Mouse (Mus musculus) heart, embryonic 11.5 days (tissue): ENCODE results near the gene Trim44. TPM values are rescaled to one million over a fixed set of nuclear protein-coding genes. Genes with fewer than 3 reads are reported as not detected.

Experiments
- ATAC-seq: fragments of 200-750 bp; cut with Nextera tagmentation; replicated peaks from 2 replicates; pipeline ENCODE4 v1.8.0; 2017; ENCODE audit warnings: moderate library complexity; ENCODE audit not compliant: insufficient number of reproducible peaks, low FRiP score, low TSS enrichment
- H3K27ac ChIP-seq: fragments of 300-500 bp; sonication (generic); 2 replicates; pipeline ENCODE4 v1.5.1; 2014; ENCODE audit warnings: mild to moderate bottlenecking, low read depth, low read length
- H3K27me3 ChIP-seq: fragments of 300-500 bp; sonication (generic); 2 replicates; pipeline ENCODE4 v1.6.1; 2014; ENCODE audit warnings: mild to moderate bottlenecking, low read length, mixed read lengths; ENCODE audit not compliant: control insufficient read depth, insufficient read depth
- H3K36me3 ChIP-seq: fragments of 300-500 bp; sonication (generic); 2 replicates; pipeline ENCODE4 v1.6.1; 2014; ENCODE audit warnings: mild to moderate bottlenecking, low read length, moderate library complexity, mixed read lengths; ENCODE audit not compliant: control insufficient read depth, insufficient read depth
- H3K4me1 ChIP-seq: fragments of 300-500 bp; sonication (generic); 2 replicates; pipeline ENCODE4 v1.6.1; 2014; ENCODE audit warnings: low read length; ENCODE audit not compliant: control insufficient read depth, insufficient read depth
- H3K4me2 ChIP-seq: fragments of 300-500 bp; sonication (generic); 2 replicates; pipeline ENCODE4 v1.6.1; 2014; ENCODE audit warnings: mild to moderate bottlenecking, moderate library complexity
- H3K4me3 ChIP-seq: fragments of 300-500 bp; sonication (generic); 2 replicates; pipeline ENCODE4 v1.5.1; 2014; ENCODE audit warnings: low read depth, low read length
- H3K9ac ChIP-seq: fragments of 300-500 bp; sonication (generic); 2 replicates; pipeline ENCODE4 v1.6.1; 2014; ENCODE audit warnings: mild to moderate bottlenecking, low read depth, low read length, moderate library complexity
- H3K9me3 ChIP-seq: fragments of 300-500 bp; sonication (generic); replicated peaks from 2 replicates; pipeline ENCODE4 v1.6.1; 2016; ENCODE audit warnings: low read length; ENCODE audit not compliant: control insufficient read depth
- WGBS: fragments of 180-500 bp; shearing (Covaris S2); extraction: QIAGEN DNeasy Blood & Tissue Kit; methylation state at CpG from one replicate; pipeline ENCODE4 v1.1.7; 2014; ENCODE audit not compliant: insufficient replicate concordance; 5-methylcytosine and 5-hydroxymethylcytosine counted together
- polyA plus RNA-seq: library from polyadenylated mRNA; unstranded; fragments of >200 nt; fragmentation: Nextera tagmentation; extraction: Ambion mirVana; gene quantifications from 2 replicates; pipeline ENCODE4 v1.2.1, GENCODE M21; 2014

Trim44 gene
- polyA plus RNA-seq: 29.7 and 30.7 TPM in 2 replicates

DNA sequence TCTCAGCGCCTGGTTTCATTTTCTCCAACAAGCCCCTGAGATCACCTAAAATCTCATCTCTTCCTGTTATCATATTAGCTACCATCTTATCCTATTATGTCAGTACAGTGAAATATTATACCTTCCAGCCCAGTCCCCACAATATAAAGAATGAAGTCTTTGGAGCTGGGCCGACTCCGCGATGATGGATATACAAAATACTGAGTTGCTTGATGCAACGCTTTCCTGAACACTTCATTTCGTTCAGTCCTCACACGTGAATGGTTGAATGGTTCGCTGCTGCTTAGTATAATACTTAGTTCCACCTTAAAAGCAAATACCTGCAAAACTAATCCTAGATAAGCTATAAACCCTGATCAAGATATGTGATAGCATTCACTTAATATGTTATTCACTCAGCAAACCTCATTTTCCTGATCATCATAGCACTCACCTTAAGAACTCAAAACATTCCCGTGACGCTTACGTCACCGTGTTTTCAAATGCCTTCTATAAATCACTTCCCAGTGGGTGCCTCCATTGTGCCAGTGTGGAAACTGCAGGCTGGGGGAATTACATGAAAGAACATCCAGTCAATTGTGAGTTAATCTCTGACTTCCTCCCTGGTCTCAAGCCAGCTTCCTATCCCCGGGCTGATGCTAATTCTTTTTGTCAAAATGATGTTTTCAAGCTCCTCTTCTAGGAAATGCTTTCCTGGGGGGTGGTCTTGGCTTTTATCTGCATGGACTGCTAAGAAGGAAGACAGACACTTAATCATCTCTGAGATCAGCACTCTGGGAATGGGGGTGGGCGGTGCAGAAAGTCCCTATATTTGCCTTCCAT lies at the start of gene Trim44:
Trim44 (minus strand) TSS at position 466 of the 822 bp plus-strand sequence.
- no peak within 1 kb of the TSS for H3K4me3 ChIP-seq
- H3K9ac ChIP-seq: no peak within 1 kb of the TSS
- peak within 1 kb of the TSS; percentile 14 for H3K4me2 ChIP-seq
- WGBS: 41% methylated on average over 14 of the region's 14 CpGs
- no peaks in the 10 kb centered on the region for H3K36me3 ChIP-seq
- no peaks in the 10 kb centered on the region for H3K9me3 ChIP-seq
- H3K27me3 ChIP-seq: no peaks in the 10 kb centered on the region
- peaks cover 8% of the 10 kb centered on the region; the same call in 1 of the 2 replicates for H3K4me1 ChIP-seq
- no peak for ATAC-seq
- H3K27ac ChIP-seq: no peak within 1 kb of the TSS

DNA sequence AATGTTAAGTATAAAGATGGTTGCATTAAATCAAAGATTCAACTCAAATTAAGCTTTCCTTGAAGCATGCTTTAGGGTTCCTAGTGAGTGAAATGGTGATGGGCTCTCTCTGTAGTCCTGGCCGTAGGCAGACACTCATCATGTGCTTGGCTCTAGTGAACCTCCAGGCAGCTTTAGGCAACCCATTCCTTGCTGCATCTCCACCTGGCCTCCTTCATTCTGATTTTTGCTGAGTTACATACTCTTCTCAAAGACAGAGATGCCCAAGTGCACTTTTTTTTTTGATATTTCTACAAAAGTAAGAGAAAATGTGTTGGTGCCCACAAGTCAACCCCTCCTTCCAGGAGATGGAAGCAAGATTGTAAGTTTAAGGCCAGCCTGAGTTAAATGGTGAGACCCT lies 47.5 kb upstream of the Trim44 start:
- WGBS: 80% methylated on average over 1 of the region's 1 CpGs
- no peak overlapping the region for H3K9ac ChIP-seq
- H3K27ac ChIP-seq: no peak overlapping the region
- H3K9me3 ChIP-seq: no peaks in the 10 kb centered on the region
- no peak for ATAC-seq
- peaks cover 5% of the 10 kb centered on the region; the same call in 1 of the 2 replicates for H3K4me1 ChIP-seq
- no peaks in the 10 kb centered on the region for H3K36me3 ChIP-seq
- peaks cover 31% of the 10 kb centered on the region for H3K27me3 ChIP-seq
- H3K4me3 ChIP-seq: no peak overlapping the region
- H3K4me2 ChIP-seq: no peak overlapping the region

DNA sequence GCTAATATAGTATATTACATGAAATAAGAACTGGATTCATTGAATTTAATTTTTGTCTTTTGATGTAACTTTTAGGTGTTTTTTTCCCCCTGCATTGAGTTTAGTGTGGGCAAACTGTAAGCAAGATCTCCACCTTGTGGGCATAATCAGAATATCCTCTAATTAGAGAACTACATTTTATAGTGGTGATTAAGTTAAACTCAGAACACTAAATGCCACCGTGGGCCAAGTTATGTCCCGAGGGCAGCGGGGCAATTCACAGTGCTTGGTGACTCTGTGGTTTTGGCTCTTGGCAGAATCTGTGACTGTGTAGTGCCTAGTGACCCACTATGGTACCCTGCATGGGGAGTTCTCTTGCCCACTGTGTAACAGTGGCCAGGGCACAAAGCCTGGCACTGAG lies 45.8 kb upstream of the Trim44 start:
- Histone ChIP-seq H3K4me3 (no peak overlapping the region), H3K27ac (no peak overlapping the region), H3K9me3 (no peaks in the 10 kb centered on the region), H3K4me1 (peaks cover 5% of the 10 kb centered on the region; the same call in 1 of the 2 replicates), H3K36me3 (no peaks in the 10 kb centered on the region), H3K27me3 (peaks cover 23% of the 10 kb centered on the region), H3K9ac (no peak overlapping the region), H3K4me2 (no peak overlapping the region)
- 52% methylated on average over 3 of the region's 3 CpGs for WGBS
- no peak for ATAC-seq

GRCm38 (mm10) chr2:102451671-102452549 lies 44.3 kb upstream of the Trim44 start, which contains the start of gene Fjx1:
Gene Fjx1 (minus strand): TSS chr2:102452499.
- ATAC-seq: peak; percentile 60
- Histone ChIP-seq H3K9me3 (no peaks in the 10 kb centered on the region), H3K4me3 (peak within 1 kb of the TSS; percentile 70), H3K36me3 (no peaks in the 10 kb centered on the region), H3K9ac (peak within 1 kb of the TSS; percentile 78), H3K4me1 (peaks cover 5% of the 10 kb centered on the region; the same call in 1 of the 2 replicates), H3K27me3 (peaks cover 10% of the 10 kb centered on the region), H3K4me2 (peak within 1 kb of the TSS; percentile 85), H3K27ac (peak within 1 kb of the TSS; percentile 62)
- WGBS: 1% methylated on average over 36 of the region's 49 CpGs

DNA sequence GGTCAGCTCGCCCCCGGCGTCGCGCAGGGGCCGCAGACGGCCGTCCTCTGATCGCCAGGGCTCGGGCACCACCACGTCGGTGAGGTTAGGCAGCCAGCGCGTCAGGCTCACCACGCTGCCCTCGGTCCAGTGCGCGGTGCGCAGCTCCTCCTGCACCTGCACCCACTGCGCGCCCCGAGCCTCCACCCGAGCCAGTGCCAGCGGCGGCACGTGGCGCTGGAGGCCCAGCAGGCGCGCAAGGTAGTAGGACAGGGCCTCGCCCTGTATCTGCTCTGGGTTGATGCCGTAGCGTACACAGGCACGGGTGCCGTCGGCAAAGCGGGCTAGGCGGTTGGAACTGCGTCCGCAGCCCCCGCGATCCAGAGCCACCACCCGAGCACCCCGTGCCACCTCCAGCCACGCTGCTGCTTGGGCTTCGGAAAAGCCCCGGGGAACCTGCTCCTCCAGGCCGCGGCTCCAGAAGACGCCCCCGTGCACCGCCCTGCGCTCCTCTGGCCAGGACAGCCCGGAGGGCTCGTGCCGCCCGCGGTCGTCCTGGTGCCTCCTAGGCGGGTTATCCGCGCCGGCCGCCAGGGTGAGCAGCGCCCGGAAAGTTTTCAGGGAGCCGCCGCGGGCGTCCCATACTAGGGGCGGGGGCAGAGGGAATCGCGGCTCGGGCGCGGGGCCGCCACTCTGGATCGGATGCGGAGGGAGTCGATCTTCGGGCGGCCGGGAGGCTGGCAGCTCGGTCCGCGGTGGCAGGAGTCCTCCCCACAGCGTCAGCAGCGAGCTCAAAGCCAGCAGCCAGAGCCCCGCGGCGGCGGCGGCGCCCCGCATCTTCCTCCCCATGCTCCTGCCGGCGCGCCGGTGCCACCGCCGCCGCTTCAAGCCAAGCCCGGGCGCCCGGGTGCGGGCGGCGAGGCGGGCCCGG lies 43.4 kb upstream of the Trim44 start:
- Histone ChIP-seq H3K4me1 (peaks cover 5% of the 10 kb centered on the region; the same call in 1 of the 2 replicates), H3K9ac (peak overlapping the region; percentile 78), H3K27ac (peak overlapping the region; percentile 62), H3K4me2 (peak overlapping the region; percentile 85), H3K36me3 (no peaks in the 10 kb centered on the region), H3K4me3 (peak overlapping the region; percentile 70), H3K9me3 (no peaks in the 10 kb centered on the region), H3K27me3 (peaks cover 5% of the 10 kb centered on the region; the same call in 1 of the 2 replicates)
- under 1% methylated on average over 78 of the region's 109 CpGs for WGBS
- ATAC-seq: peak; percentile 23; the same call in 1 of the 2 replicates

- no peaks in the 10 kb centered on the region for H3K36me3 ChIP-seq
- H3K27me3 ChIP-seq: 0 out of 2 replicates have a peak, but pooled peaks cover 2% of the 10 kb centered on the region
- peak overlapping the region; percentile 85 for H3K4me2 ChIP-seq
- ATAC-seq: 0 out of 2 replicates have a peak, but pooled peaks have one; percentile 5
- H3K9ac ChIP-seq: peak overlapping the region; percentile 78
- H3K4me1 ChIP-seq: peaks cover 5% of the 10 kb centered on the region; the same call in 1 of the 2 replicates
- under 1% methylated on average over 43 of the region's 43 CpGs for WGBS
- H3K9me3 ChIP-seq: no peaks in the 10 kb centered on the region
- H3K4me3 ChIP-seq: peak overlapping the region; percentile 70
- no peak overlapping the region for H3K27ac ChIP-seq
These were observed 42.7 kb upstream of the Trim44 start for GRCm38 (mm10) chr2:102450248-102450760.

DNA sequence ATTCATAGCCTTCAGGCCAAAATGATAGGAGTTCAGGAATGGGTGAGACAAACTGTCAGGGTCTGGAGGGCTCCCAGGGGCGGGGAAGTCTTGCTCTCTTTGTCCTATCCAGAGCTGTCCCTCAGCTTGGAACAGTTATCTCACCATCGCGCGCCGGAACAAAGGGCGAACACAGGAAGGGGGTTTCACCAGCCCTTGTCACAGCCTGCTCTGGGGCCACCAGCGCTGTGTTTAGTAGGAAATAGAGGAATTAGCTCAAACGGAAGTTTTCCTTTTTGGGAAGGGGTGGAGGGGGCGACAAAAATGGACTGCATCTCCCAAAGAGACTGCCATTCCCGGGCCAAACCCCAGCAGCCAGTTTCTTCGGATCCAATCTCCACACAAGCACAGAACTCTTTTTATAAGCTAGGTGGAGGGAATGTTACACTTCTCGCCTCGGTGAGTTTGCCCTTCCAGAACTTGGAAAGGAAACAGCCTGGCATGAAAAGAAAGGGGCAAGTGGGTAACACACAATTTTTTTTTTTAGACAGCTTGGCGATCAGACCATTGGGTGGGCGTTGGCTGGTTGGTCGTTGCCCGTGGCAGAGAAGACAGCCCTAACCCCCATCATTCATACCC lies 42.1 kb upstream of the Trim44 start:
- no peaks in the 10 kb centered on the region for H3K27me3 ChIP-seq
- WGBS: 1% methylated on average over 17 of the region's 17 CpGs
- H3K9me3 ChIP-seq: no peaks in the 10 kb centered on the region
- peaks cover 5% of the 10 kb centered on the region; the same call in 1 of the 2 replicates for H3K4me1 ChIP-seq
- no peak overlapping the region for H3K27ac ChIP-seq
- peak overlapping the region; percentile 78 for H3K9ac ChIP-seq
- ATAC-seq: no peak
- peak overlapping the region; percentile 85 for H3K4me2 ChIP-seq
- H3K4me3 ChIP-seq: peak overlapping the region; percentile 70
- H3K36me3 ChIP-seq: no peaks in the 10 kb centered on the region
